Mouse (Mus musculus): ENCODE measurements around the gene Ccl5.

The Ccl5 gene

GRCm38 (mm10) chr11:83538705-83539314 is 8.5 kb upstream of the Ccl5 start:
- no peak for DNase-seq (ENCODE audit: low read depth)

DNA sequence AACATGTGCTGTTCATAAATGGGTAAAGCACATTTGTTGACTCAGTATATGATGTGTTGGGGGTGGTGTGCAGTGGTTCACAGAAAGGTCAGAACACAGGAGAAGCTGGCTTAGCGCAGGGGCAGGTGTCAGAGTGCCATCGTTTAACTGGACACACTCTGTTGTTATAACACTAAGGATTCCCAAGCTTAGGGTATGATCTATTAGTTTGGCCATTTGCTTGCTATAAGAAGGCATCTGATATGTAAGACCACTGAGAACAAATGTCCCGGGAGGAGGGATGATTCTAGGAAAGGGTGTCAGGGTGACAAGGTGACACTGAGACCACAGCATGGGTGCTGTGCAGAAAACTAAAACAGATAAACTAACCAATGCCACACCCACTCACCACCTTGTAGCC is 6.5 kb upstream of the Ccl5 start:
- no peak for DNase-seq (ENCODE audit: low read depth)

DNA sequence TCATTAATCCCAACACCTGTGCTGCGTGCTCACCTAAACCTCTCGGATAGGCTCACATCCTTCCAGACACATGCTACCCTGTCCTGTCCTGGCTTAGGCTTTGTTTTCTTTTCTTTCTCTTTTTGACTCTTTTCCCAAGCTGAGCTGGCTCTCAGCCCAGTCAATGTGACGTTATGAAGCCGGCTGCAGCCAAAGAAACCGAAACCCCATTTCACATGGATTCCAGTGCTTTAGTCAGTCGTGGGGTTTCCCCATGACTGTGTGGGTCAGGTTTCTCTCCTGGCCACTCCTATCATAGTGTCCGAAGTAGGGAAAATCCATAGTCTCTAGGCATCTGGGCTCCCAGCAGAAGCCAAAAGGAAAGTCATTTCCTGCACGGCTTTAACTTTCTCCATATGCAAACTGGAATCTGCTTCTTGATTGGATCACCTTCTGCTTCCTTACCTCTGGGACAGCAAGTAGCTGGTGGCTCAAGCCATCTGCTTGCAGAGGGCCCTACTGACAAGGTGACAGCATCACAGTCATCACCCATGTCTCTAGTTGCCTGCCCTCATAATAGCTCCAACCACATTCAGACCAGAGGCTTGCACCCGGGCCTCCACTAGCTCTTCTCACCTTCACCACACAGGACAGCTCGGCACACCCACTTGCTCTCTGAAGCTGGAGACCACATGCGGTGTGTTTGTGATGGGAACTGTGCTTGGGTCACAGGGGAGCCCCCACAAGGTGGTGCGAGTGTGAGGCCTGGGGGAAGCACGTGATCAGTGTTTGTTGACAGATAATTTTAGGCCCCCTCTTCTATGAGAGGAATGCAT is 4.5 kb upstream of the Ccl5 start:
- DNase-seq (ENCODE audit: low read depth), result no peak

DNA sequence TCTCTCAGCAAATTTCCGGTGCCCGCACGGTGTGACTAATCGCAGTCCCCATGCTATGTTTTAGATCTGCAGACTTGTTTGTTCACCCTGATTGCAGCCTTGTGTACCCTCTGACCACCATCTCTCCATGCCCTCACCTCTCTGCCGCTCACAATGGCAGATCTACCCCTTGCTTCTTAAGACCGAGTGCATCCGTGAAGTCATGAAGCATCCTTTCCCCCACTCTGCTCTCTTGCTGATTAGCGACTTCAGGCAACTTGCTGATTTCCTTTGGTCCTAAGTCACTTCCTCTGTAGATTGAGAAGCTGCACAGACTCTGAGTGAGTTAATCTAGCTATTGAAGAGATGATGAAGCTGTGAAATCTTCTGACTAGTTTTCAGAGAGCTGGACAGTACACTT is 3.8 kb upstream of the Ccl5 start:
- no peak for DNase-seq (ENCODE audit: low read depth)

DNA sequence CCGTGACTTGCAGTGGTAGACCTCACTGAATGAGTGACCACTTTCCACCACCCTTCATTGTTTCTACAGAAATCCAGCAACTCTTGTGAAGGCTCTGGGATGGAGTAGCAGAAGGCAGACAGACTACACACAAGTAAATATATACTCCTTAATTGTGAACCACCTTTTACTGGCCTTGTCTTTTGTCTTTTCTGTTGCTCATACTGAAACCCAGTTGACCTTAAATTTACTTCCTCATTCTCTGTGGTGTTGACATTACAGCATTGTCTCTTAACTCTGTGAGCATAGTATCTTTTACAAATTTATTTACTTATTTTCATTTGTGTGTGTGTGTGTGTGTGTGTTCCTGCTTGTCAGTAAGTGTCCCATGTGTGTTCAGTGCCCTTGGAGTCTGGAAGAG is 2.9 kb upstream of the Ccl5 start:
- no peak for DNase-seq (ENCODE audit: low read depth)

- no peak for DNase-seq (ENCODE audit: low read depth)
Measured at GRCm38 (mm10) chr11:83529024-83529423, 1.3 kb downstream of the Ccl5 start.

DNA sequence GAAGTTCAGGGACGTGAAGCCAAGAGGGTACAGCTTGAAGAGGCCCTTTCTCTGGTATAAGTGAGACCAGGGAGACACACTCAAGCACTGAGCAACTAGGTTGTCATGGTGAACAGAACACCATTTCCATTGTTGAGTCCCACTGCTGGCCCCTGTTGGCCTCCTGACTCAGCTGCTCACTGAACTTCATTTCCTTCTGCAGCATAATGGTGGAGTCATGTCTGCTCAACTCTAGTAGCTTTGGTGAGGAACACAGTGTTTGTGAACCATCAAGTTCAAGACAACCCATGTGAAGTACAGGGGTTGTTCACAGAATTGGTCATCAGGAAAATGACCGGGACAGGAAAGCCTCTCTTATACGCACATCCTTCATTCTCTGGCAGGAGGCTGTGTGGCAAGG is 8.2 kb downstream of the Ccl5 start, which contains the start of gene Heatr9:
Heatr9 (minus strand) TSS at position 101 of the 400 bp plus-strand sequence.
- no peak for DNase-seq (ENCODE audit: low read depth)

- no peak for DNase-seq (ENCODE audit: low read depth)
Measured at GRCm38 (mm10) chr11:83518371-83518770, 11.9 kb downstream of the Ccl5 start.

DNA sequence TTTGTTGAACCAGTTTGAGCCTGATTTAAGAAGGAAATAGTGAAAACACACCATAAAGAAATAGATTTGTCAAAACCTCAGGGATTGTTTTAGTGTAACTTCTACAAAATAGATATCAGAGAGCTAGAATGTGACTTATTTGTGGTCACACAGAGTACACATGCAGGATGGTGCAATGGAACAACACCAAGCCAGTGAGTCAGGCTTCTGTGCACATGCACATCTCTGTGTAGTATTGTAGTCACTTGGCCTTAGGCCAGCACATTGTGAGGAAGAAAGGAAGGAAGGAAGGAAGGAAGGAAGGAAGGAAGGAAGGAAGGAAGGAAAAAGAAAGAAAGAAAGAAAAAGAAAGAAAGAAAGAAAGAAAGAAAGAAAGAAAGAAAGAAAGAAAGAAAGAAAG is 13.2 kb downstream of the Ccl5 start:
- no peak for DNase-seq (ENCODE audit: low read depth)

GRCm38 (mm10) chr11:83509521-83509920 is 20.8 kb downstream of the Ccl5 start:
- DNase-seq (ENCODE audit: low read depth), result no peak

DNA sequence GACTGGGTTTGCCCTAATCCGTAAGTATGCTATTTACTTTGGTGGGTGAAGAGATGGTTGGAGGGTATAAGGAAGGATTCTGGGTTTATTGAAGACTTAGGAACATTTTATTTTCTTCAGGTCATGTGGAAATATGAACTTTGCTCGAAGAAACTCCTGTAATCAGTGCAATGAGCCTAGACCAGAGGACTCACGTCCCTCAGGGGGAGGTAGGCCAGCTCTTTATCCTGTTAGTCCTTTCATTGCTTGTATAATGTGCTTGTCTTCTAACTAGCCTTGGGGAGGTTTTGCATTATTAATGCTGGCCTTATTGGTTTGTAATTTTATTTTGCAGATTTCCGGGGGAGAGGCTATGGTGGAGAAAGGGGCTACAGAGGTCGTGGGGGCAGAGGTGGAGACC is 26.0 kb downstream of the Ccl5 start:
- no peak for DNase-seq (ENCODE audit: low read depth)

GRCm38 (mm10) chr11:83495571-83495970 is 34.7 kb downstream of the Ccl5 start:
- no peak for DNase-seq (ENCODE audit: low read depth)

- DNase-seq (ENCODE audit: low read depth), result no peak
Measured at GRCm38 (mm10) chr11:83491488-83491887, 38.8 kb downstream of the Ccl5 start.
